Mouse (Mus musculus) kidney, adult 18-20 months (tissue): Measurements from ENCODE around the gene Snx13.

Experiments
- DNase-seq: peaks from one replicate; pipeline ENCODE4 v3.0.0; 2021

Gene Snx13

DNA sequence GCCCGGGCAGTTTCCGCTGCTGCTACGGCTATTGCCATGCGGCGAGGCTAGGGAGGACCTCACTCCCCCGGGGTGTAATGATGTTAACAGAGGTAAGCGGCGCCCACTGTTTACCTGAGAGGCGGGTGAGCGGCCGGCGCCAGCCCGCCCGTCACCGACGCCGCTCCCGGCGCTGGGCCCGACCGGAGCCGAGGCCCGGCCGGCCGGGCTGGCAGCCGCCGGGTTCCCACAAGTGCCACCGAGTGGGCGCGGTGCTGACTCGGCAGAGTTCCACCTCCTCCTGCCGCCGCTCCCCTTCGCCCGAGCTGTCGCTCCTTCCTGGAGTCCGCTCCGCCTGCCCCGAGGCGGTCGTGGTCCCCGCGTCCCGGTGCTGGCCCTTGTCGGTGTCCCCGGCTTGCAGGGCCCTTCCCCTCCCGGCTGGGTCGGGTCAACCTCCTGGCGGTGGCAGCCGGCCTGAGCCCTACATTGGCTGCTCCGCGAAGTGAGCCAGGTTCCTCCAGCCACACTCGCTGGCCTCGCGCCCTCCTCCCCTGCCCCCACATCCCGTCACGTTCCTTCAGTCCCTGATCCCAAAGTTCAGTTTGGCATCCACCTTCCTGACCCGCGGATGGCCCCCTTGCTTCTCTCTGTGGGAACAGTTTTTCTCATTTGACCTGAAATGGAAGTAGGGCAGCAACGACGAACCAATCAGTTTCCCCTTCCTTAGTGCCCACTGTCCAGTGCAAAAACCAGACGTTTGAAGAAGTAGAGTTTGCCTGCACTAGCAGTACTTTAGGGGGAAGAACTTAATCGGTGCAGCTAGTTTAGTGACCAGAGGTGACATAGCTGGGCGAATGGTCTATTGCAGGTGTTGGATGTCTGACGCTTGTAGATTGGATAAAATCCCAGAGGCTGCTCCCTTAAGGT, 587 bp downstream of the Snx13 start:
- DNase-seq, result peak; percentile 83

GRCm38 (mm10) chr12:35048891-35049290, 1.9 kb downstream of the Snx13 start:
- no peak for DNase-seq

- DNase-seq, result no peak
These were observed 3.5 kb downstream of the Snx13 start for GRCm38 (mm10) chr12:35050501-35050900.

GRCm38 (mm10) chr12:35050964-35051758, 4.2 kb downstream of the Snx13 start:
- DNase-seq, result no peak

DNA sequence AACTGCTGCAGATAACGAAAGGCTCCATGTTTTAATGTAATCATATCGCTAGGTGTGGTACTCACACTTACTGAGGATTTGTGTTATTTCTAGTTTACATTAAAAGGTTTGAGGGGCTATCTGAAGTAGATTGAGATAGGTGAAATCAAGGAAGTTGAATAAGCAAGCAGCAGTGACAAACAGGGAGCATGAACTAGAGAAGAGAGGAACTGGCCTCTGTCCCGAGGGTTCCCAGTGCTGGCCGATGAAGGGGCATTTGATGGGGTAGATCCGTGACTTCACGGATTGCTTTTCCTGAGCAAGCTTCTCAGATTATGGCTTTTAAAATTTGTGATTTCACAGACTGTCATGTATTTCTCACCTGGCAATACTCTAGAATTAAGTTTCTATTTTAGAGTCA, 7.4 kb downstream of the Snx13 start:
- DNase-seq, result no peak

- no peak for DNase-seq
These were observed 8.4 kb downstream of the Snx13 start for GRCm38 (mm10) chr12:35055114-35056095.

DNA sequence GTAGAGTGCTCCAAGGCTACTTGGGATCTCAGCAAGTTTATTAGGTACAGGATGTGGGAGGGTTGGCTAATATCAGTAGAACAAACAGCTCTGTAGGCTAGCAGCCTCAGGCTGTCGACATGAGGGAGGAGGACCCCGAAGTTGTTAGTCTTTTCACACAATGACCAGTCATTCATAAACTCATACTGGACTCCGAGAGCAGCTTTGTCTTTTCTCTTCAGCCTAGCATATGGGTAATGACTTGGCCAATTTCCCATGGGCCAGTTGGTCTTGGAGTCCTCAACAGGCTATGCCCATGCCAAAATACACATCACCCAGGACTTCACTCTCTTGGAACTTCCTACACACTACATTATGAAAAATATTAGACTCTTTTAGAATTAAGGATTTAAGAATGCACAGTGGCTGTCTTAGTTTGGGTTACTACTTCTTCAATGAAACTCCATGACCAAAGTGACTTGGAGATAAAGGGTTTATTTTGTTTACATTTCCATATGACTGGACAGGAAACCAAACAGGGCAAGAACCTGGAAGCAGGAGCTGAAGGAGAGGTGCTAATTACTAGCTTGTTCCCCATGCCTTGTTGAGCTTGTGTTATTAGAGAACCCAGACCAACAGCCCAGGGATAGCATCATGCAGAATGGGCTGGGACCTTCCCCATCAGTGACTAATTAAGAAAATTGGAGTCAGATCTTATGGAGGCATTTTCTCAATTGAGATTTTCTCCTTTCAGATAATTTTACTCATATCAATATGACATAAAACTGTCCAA, 16.9 kb downstream of the Snx13 start:
- DNase-seq, result no peak

GRCm38 (mm10) chr12:35067621-35068020, 20.6 kb downstream of the Snx13 start:
- DNase-seq, result no peak

DNA sequence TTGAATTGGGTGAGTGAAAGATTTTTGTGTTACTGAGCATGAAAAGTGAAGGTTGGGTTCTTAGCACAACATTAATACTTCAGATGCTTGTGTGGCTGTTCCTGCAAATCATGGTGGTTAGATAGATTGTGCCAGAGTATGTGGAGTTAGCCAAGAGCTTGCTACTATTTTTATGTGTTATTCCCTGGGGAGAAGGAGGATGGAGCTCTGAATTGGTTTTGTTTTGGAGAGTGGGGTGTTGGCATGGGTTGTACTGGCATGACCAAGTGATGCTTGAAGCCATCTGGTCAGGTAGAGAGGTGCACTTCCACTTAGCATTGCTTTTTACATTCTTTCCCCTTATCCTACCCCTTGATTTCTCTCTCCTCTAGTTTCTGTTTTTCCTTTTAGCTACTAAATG, 24.4 kb downstream of the Snx13 start:
- no peak for DNase-seq

- no peak for DNase-seq
These were observed 25.2 kb downstream of the Snx13 start for GRCm38 (mm10) chr12:35072178-35072577.

- no peak for DNase-seq
These were observed 29.0 kb downstream of the Snx13 start for GRCm38 (mm10) chr12:35075993-35076392.

GRCm38 (mm10) chr12:35123549-35123948, 76.6 kb downstream of the Snx13 start:
- no peak for DNase-seq

GRCm38 (mm10) chr12:35153186-35153585, 106.2 kb downstream of the Snx13 start:
- no peak for DNase-seq

- DNase-seq, result no peak
These were observed 107.2 kb downstream of the Snx13 start for GRCm38 (mm10) chr12:35154149-35154548.

DNA sequence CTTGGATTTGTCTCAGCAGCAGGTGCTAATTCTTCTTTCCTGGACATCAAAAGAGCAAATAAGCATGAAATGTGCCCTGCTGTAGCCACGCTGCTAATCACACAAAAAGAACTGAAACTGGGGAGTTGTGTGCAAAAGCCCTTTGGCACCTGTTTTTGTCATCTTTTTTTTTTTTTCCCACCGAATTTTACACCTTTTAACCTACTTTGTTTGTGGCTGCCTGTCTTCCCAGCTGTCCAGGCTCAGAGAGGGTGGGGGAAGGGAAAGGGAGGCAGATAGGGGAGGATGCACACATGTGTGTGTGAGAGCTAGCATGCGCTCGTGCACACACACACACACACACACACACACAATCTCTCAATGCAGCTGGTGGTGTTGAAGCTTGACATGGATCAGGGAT, 110.3 kb downstream of the Snx13 start:
- no peak for DNase-seq

- no peak for DNase-seq
These were observed 114.7 kb downstream of the Snx13 start for GRCm38 (mm10) chr12:35161690-35162089.

DNA sequence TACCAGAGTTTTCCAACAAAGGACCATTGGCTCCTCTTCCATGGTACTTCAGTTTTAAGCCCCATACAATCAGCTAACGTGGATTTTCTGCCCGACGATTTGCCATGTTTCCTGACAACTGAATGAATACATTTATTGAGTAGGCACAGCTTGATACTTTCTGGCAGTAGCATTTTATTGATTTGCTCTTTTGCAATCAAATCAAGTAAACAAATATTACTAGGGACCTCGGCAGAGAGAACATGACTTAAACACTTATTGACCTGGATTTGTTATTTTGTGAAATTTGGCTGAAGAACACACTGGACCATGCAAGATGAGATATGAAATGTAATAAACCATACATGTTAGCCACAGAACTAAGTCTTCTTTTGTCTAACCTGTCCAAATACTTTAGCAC, 123.3 kb downstream of the Snx13 start:
- DNase-seq, result no peak

DNA sequence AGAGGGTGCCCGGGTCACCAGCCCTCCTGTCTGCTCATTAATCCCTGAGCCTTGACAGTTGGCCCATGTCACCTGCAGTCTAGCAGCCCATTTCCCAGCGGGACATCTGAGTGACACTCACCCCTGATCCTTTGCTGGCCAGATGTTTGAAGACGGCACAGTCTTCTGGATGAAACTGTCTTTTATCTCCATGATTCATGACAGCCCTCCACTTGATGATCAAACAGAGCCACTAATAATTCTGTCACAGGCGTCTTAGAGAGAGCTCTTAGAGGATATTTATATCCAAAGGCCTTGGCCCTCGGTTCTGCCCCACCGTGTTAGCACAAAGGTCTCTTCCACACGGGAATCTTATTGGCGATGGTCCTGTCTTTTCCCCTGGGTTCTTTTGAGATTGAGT, 129.0 kb downstream of the Snx13 start:
- no peak for DNase-seq

GRCm38 (mm10) chr12:35176628-35177027, 129.6 kb downstream of the Snx13 start:
- no peak for DNase-seq

GRCm38 (mm10) chr12:35182675-35183074, 135.7 kb downstream of the Snx13 start:
- peak; percentile 83 for DNase-seq

GRCm38 (mm10) chr12:35184261-35184660, 137.3 kb downstream of the Snx13 start:
- no peak for DNase-seq
